Mouse (Mus musculus) CH12.LX (cell line): Measurements from ENCODE around the gene Ston2. TPM values are rescaled to one million over a fixed set of nuclear protein-coding genes. Genes with fewer than 3 reads are reported as not detected.

ENCODE experiments used
- DNase-seq: peaks from one replicate; pipeline ENCODE4 v3.0.0-alpha.2; 2013; ENCODE audit errors: extremely low read depth
- H3K27ac ChIP-seq: 2 replicates; pipeline ENCODE4 v1.5.1; 2012; ENCODE audit warnings: low read depth, mild to moderate bottlenecking, control low read depth, moderate library complexity; ENCODE audit not compliant: insufficient read depth
- H3K27me3 ChIP-seq: replicated peaks from 2 replicates; pipeline ENCODE3; 2012; ENCODE audit warnings: inconsistent platforms
- H3K36me3 ChIP-seq, 2 experiments: replicated peaks in 1 of 2; 2 replicates each; pipeline versions ENCODE3 to v1.6.1; 2012; ENCODE audit warnings: inconsistent platforms in 1 of 2, low read length in 1 of 2, mild to moderate bottlenecking in 1 of 2, mixed read lengths in 1 of 2, moderate library complexity in 1 of 2; ENCODE audit not compliant: control insufficient read depth in 1 of 2, insufficient read depth in 1 of 2
- H3K4me1 ChIP-seq, 2 experiments: 2 replicates each; pipeline ENCODE4 v1.6.1; 2012; ENCODE audit warnings: inconsistent platforms in 1 of 2, moderate library complexity in 1 of 2; ENCODE audit not compliant: insufficient read depth in 2 of 2, control insufficient read depth in 1 of 2
- H3K4me2 ChIP-seq: 2 replicates; pipeline ENCODE4 v1.6.1; 2012; ENCODE audit warnings: low read depth, mild to moderate bottlenecking, control low read depth; ENCODE audit not compliant: poor library complexity, insufficient read depth, severe bottlenecking
- H3K4me3 ChIP-seq, 3 experiments: fragments of 150-350 bp in 1 of 3; sonication (generic) in 1 of 3; replicated peaks in 1 of 3; 2 replicates each; pipeline versions ENCODE3 to v1.5.1; 2011 to 2012; ENCODE audit warnings: low read depth in 2 of 3, low read length in 2 of 3, mild to moderate bottlenecking in 2 of 3, moderate library complexity in 2 of 3, control low read depth in 1 of 3, improper control_type of control experiment in 1 of 3, inconsistent platforms in 1 of 3, mixed read lengths in 1 of 3; ENCODE audit not compliant: poor library complexity in 1 of 3
- H3K79me2 ChIP-seq: replicated peaks from 2 replicates; pipeline ENCODE4 v1.6.1; 2012; ENCODE audit warnings: mild to moderate bottlenecking, moderate library complexity; ENCODE audit not compliant: control insufficient read depth, poor library complexity, insufficient read depth, severe bottlenecking; ENCODE audit errors: extremely low read depth
- H3K9ac ChIP-seq: 2 replicates; pipeline ENCODE4 v1.6.1; 2012; ENCODE audit warnings: low read depth, mild to moderate bottlenecking, control low read depth, moderate library complexity; ENCODE audit not compliant: insufficient read depth
- H3K9me3 ChIP-seq: replicated peaks from 2 replicates; pipeline ENCODE3; 2012; ENCODE audit warnings: low read length, inconsistent platforms, mixed read lengths
- BHLHE40 ChIP-seq: IDR thresholded peaks from 2 replicates; pipeline ENCODE4 v1.6.1; 2011; ENCODE audit warnings: mild to moderate bottlenecking, low read depth, low read length, improper control_type of control experiment
- CHD2 ChIP-seq: IDR thresholded peaks from 2 replicates; pipeline ENCODE4 v1.6.1; 2011; ENCODE audit warnings: low read length, improper control_type of control experiment
- CTCF ChIP-seq, 2 experiments: IDR thresholded peaks in 1 of 2; conservative IDR thresholded peaks in 1 of 2; 2 replicates each; pipeline ENCODE4 v1.5.1; 2011 to 2012; ENCODE audit warnings: low read depth in 2 of 2, low read length in 2 of 2, improper control_type of control experiment in 1 of 2, inconsistent platforms in 1 of 2, mild to moderate bottlenecking in 1 of 2, moderate library complexity in 1 of 2
- E2F4 ChIP-seq: IDR thresholded peaks from 2 replicates; pipeline ENCODE4 v1.6.1; 2011; ENCODE audit warnings: low read depth, low read length, improper control_type of control experiment; ENCODE audit not compliant: insufficient replicate concordance
- ELF1 ChIP-seq: IDR thresholded peaks from 2 replicates; pipeline ENCODE4 v1.6.1; 2014; ENCODE audit warnings: low read depth, mild to moderate bottlenecking, inconsistent platforms, low read length, improper control_type of control experiment
- EP300 ChIP-seq: IDR thresholded peaks from 2 replicates; pipeline ENCODE4 v1.6.1; 2011; ENCODE audit warnings: low read length, improper control_type of control experiment
- ETS1 ChIP-seq: conservative IDR thresholded peaks from 2 replicates; pipeline ENCODE4 v1.6.1; 2012; ENCODE audit warnings: low read depth, mild to moderate bottlenecking, inconsistent platforms, low read length, improper control_type of control experiment, moderate library complexity
- GABPA ChIP-seq: IDR thresholded peaks from 2 replicates; pipeline ENCODE4 v1.6.1; 2012; ENCODE audit warnings: low read depth, low read length, improper control_type of control experiment, inconsistent platforms; ENCODE audit not compliant: insufficient replicate concordance
- HCFC1 ChIP-seq: IDR thresholded peaks from 2 replicates; pipeline ENCODE4 v1.6.1; 2012; ENCODE audit warnings: low read depth, mild to moderate bottlenecking, inconsistent platforms, low read length, improper control_type of control experiment
- JUN ChIP-seq: IDR thresholded peaks from 2 replicates; pipeline ENCODE4 v1.6.1; 2011; ENCODE audit warnings: low read depth, mild to moderate bottlenecking, low read length, improper control_type of control experiment, moderate library complexity; ENCODE audit not compliant: insufficient read depth
- JUND ChIP-seq: conservative IDR thresholded peaks from 2 replicates; pipeline ENCODE4 v1.6.1; 2011; ENCODE audit warnings: low read depth, low read length, improper control_type of control experiment
- KAT2A ChIP-seq: IDR thresholded peaks from 2 replicates; pipeline ENCODE4 v1.6.1; 2012; ENCODE audit warnings: low read length, improper control_type of control experiment, inconsistent platforms; ENCODE audit not compliant: insufficient replicate concordance
- MAX ChIP-seq: IDR thresholded peaks from 2 replicates; pipeline ENCODE4 v1.6.1; 2011; ENCODE audit warnings: low read length, improper control_type of control experiment
- MAZ ChIP-seq: IDR thresholded peaks from 2 replicates; pipeline ENCODE4 v1.6.1; 2012; ENCODE audit warnings: low read depth, mild to moderate bottlenecking, inconsistent platforms, low read length, improper control_type of control experiment, moderate library complexity
- MEF2A ChIP-seq: IDR thresholded peaks from 2 replicates; pipeline ENCODE4 v1.6.1; 2014; ENCODE audit warnings: low read depth, mild to moderate bottlenecking, inconsistent platforms, low read length, improper control_type of control experiment, borderline replicate concordance
- MXI1 ChIP-seq: IDR thresholded peaks from 2 replicates; pipeline ENCODE4 v1.6.1; 2011; ENCODE audit warnings: mild to moderate bottlenecking, low read depth, low read length, improper control_type of control experiment
- MYC ChIP-seq: IDR thresholded peaks from 2 replicates; pipeline ENCODE4 v1.6.1; 2011; ENCODE audit warnings: low read depth, mild to moderate bottlenecking, improper control_type of control experiment, low read length
- NELFE ChIP-seq: IDR thresholded peaks from 2 replicates; pipeline ENCODE4 v1.6.1; 2011; ENCODE audit warnings: low read depth, low read length, improper control_type of control experiment
- NRF1 ChIP-seq: IDR thresholded peaks from 2 replicates; pipeline ENCODE4 v1.6.1; 2014; ENCODE audit warnings: low read depth, mild to moderate bottlenecking, inconsistent platforms, low read length, improper control_type of control experiment, moderate library complexity
- PAX5 ChIP-seq: IDR thresholded peaks from 2 replicates; pipeline ENCODE4 v1.6.1; 2012; ENCODE audit warnings: low read length, inconsistent platforms, mixed read lengths
- POLR2A ChIP-seq: IDR thresholded peaks from 2 replicates; pipeline ENCODE4 v1.6.1; 2011; ENCODE audit warnings: low read depth, mild to moderate bottlenecking, improper control_type of control experiment, low read length
- POLR2AphosphoS2 ChIP-seq: IDR thresholded peaks from 2 replicates; pipeline ENCODE4 v1.6.1; 2011; ENCODE audit warnings: low read depth, low read length, improper control_type of control experiment
- RCOR1 ChIP-seq: conservative IDR thresholded peaks from 2 replicates; pipeline ENCODE4 v1.6.1; 2012; ENCODE audit warnings: low read depth, mild to moderate bottlenecking, inconsistent platforms, low read length, improper control_type of control experiment
- SIN3A ChIP-seq: IDR thresholded peaks from 2 replicates; pipeline ENCODE4 v1.6.1; 2012; ENCODE audit warnings: low read length, improper control_type of control experiment, inconsistent platforms
- SMC3 ChIP-seq: IDR thresholded peaks from 2 replicates; pipeline ENCODE4 v1.6.1; 2011; ENCODE audit warnings: low read depth, low read length, improper control_type of control experiment
- TBP ChIP-seq: conservative IDR thresholded peaks from 2 replicates; pipeline ENCODE4 v1.6.1; 2011; ENCODE audit warnings: low read depth, low read length, improper control_type of control experiment
- TCF12 ChIP-seq: IDR thresholded peaks from 2 replicates; pipeline ENCODE4 v1.6.1; 2014; ENCODE audit warnings: low read depth, mild to moderate bottlenecking, inconsistent platforms, low read length, improper control_type of control experiment
- UBTF ChIP-seq: IDR thresholded peaks from 2 replicates; pipeline ENCODE4 v1.6.1; 2012; ENCODE audit warnings: low read depth, mild to moderate bottlenecking, inconsistent platforms, low read length, improper control_type of control experiment, moderate library complexity
- USF1 ChIP-seq: IDR thresholded peaks from 2 replicates; pipeline ENCODE4 v1.6.1; 2014; ENCODE audit warnings: low read depth, mild to moderate bottlenecking, inconsistent platforms, low read length, improper control_type of control experiment
- USF2 ChIP-seq: conservative IDR thresholded peaks from 2 replicates; pipeline ENCODE4 v1.6.1; 2011; ENCODE audit warnings: low read depth, low read length, improper control_type of control experiment
- ZC3H11A ChIP-seq: IDR thresholded peaks from 2 replicates; pipeline ENCODE4 v1.6.1; 2012; ENCODE audit warnings: low read depth, mild to moderate bottlenecking, inconsistent platforms, low read length, improper control_type of control experiment
- ZKSCAN1 ChIP-seq: IDR thresholded peaks from 2 replicates; pipeline ENCODE4 v1.6.1; 2012; ENCODE audit warnings: low read depth, inconsistent platforms, low read length, improper control_type of control experiment, borderline replicate concordance
- ZMIZ1 ChIP-seq: IDR thresholded peaks from 2 replicates; pipeline ENCODE4 v1.6.1; 2012; ENCODE audit warnings: low read depth, mild to moderate bottlenecking, inconsistent platforms, low read length, improper control_type of control experiment
- ZNF384 ChIP-seq: IDR thresholded peaks from 2 replicates; pipeline ENCODE4 v1.6.1; 2012; ENCODE audit warnings: low read depth, low read length, improper control_type of control experiment, inconsistent platforms
- dilution Hi-C: fragments of 300-500 bp; cut with MboI; formaldehyde crosslinking; loops from 2 replicates; pipeline ENCODE4 v1.14.3; 2020; ENCODE audit warnings: low sequenced_read_pairs; ENCODE audit not compliant: extremely low pct_unique_long_range_greater_than_20kb, extremely low pct_ligation_motif_present
- in situ Hi-C: fragments of 300-500 bp; cut with MboI; formaldehyde crosslinking; loops from 3 replicates; pipeline ENCODE4 v1.14.3; 2019; ENCODE audit warnings: low sequenced_read_pairs, low pct_ligation_motif_present, low pct_unique_long_range_greater_than_20kb, mixed read lengths
- polyA plus RNA-seq: library from polyadenylated mRNA; unstranded; fragments of >175 nt; gene quantifications from 2 replicates; pipeline ENCODE4 v1.2.1, GENCODE M21; 2012; ENCODE audit warnings: low read depth; ENCODE audit not compliant: insufficient read length
- total RNA-seq, 2 experiments: library from RNA; depleted of rRNA; stranded (reverse); fragments of 300-350 nt in 1 of 2; fragments of >200 nt in 1 of 2; gene quantifications; 2 replicates each; pipeline ENCODE4 v1.2.3; 2012 to 2014

Ston2 gene
- total and polyA plus RNA-seq, 3 experiments: 0.21 to 0.34 TPM; not detected in 1

- TF ChIP-seq GABPA (no peak), POLR2A (no peak; the same call in 1 of the 2 replicates), ETS1 (no peak), HCFC1 (no peak; the same call in 1 of the 2 replicates)
- TF ChIP-seq, all 38 proteins: peak for 8
Observed at GRCm38 (mm10) chr12:91588670-91589541, 199.3 kb downstream of the Ston2 start (continued).

- in situ Hi-C loops: no loop called here
- DNase-seq: peak; percentile 95
- peak overlapping the region; percentile 67 to 96 (median 69) for H3K4me3 ChIP-seq
- peaks cover 39% of the 10 kb centered on the region for H3K79me2 ChIP-seq
- peak overlapping the region; percentile 100 for H3K9ac ChIP-seq
- peak overlapping the region; percentile 93 for H3K4me2 ChIP-seq
- H3K36me3 ChIP-seq: peaks cover 12 to 24% of the 10 kb centered on the region in 2 experiments
- peaks cover 6% of the 10 kb centered on the region for H3K9me3 ChIP-seq
- H3K4me1 ChIP-seq: peaks cover 9 to 48% of the 10 kb centered on the region in 2 experiments
- H3K27me3 ChIP-seq: no peaks in the 10 kb centered on the region
- H3K27ac ChIP-seq: peak overlapping the region; percentile 36
- dilution Hi-C loops: no loop called here
- no peak for TF ChIP-seq ZNF384
- no peak; the same call in 1 of the 2 replicates for TF ChIP-seq MYC
- TF ChIP-seq USF2: no peak
- no peak for TF ChIP-seq ZC3H11A
- peak; percentile 98 for TF ChIP-seq NELFE
- peak; percentile 51; the same call in 1 of the 2 replicates for TF ChIP-seq BHLHE40
- TF ChIP-seq SIN3A: peak; percentile 83
- no peak for TF ChIP-seq UBTF
- peak; percentile 23; the same call in 1 of the 2 replicates for TF ChIP-seq RCOR1
- TF ChIP-seq MXI1: peak; percentile 88; the same call in 1 of the 2 replicates
- peak; percentile 98 for TF ChIP-seq TBP
- no peak for TF ChIP-seq CTCF (conservative IDR thresholded peaks at IDR 0.05 in 1 of 2, IDR thresholded peaks at IDR 0.05 in 1 of 2; ENCODE audit: low read depth in 2 of 2, low read length in 2 of 2)
- no peak for TF ChIP-seq SMC3
- no peak for TF ChIP-seq PAX5
- TF ChIP-seq CHD2: 0 out of 2 replicates have a peak, but pooled peaks have one; percentile 12
- peak; percentile 100 for TF ChIP-seq POLR2A
- TF ChIP-seq MEF2A: peak; percentile 14; the same call in 1 of the 2 replicates
- TF ChIP-seq POLR2AphosphoS2: peak; percentile 99
- TF ChIP-seq EP300: no peak
- no peak for TF ChIP-seq MAX
- no peak for TF ChIP-seq KAT2A
- no peak for TF ChIP-seq JUND
- peak; percentile 99 for TF ChIP-seq ZMIZ1
- peak; percentile 42 for TF ChIP-seq HCFC1
- peak; percentile 55; the same call in 1 of the 2 replicates for TF ChIP-seq ETS1
- no peak for TF ChIP-seq ZKSCAN1
- TF ChIP-seq GABPA: no peak
- 0 out of 2 replicates have a peak, but pooled peaks have one; percentile 31 for TF ChIP-seq ELF1
- TF ChIP-seq MAZ: 0 out of 2 replicates have a peak, but pooled peaks have one; percentile 60
- peak; percentile 57 for TF ChIP-seq NRF1
- no peak for TF ChIP-seq JUN
- TF ChIP-seq TCF12: peak; percentile 81
- no peak for TF ChIP-seq USF1
- TF ChIP-seq E2F4: no peak
Observed at GRCm38 (mm10) chr12:91588176-91588669, 200.0 kb downstream of the Ston2 start.
